Mouse (Mus musculus) kidney, adult 2 months (tissue): ENCODE results near the gene Nfatc2. TPM values are rescaled to one million over a fixed set of nuclear protein-coding genes. Genes with fewer than 3 reads are reported as not detected.
A peak's percentile ranks its signal among the peaks of the same experiment; 100 is the strongest.

Experiments
- DNase-seq: peaks from one replicate; pipeline ENCODE4 v3.0.0; 2021
- H3K27ac ChIP-seq: fragments of 200-500 bp; 2 replicates; pipeline ENCODE4 v1.5.1; 2012; ENCODE audit warnings: low read depth, low read length, control low read depth, inconsistent platforms; ENCODE audit not compliant: insufficient read depth
- H3K27me3 ChIP-seq: fragments of 200-500 bp; replicated peaks from 2 replicates; pipeline ENCODE4 v1.6.1; 2012; ENCODE audit warnings: mild to moderate bottlenecking, moderate library complexity, low read length, inconsistent platforms; ENCODE audit not compliant: control insufficient read depth, insufficient read depth
- H3K36me3 ChIP-seq: fragments of 200-500 bp; 2 replicates; pipeline ENCODE4 v1.6.1; 2012; ENCODE audit warnings: mild to moderate bottlenecking, moderate library complexity, low read length, inconsistent platforms; ENCODE audit not compliant: control insufficient read depth, insufficient read depth
- H3K4me1 ChIP-seq: fragments of 200-500 bp; 2 replicates; pipeline ENCODE4 v1.6.1; 2011; ENCODE audit warnings: low read length; ENCODE audit not compliant: control insufficient read depth, insufficient read depth
- H3K4me3 ChIP-seq: fragments of 200-500 bp; 2 replicates; pipeline ENCODE4 v1.5.1; 2011; ENCODE audit warnings: mild to moderate bottlenecking, low read depth, low read length, control low read depth; ENCODE audit not compliant: insufficient read depth
- CTCF ChIP-seq: fragments of 200-500 bp; conservative IDR thresholded peaks from 2 replicates; pipeline ENCODE4 v1.5.1; 2011; ENCODE audit warnings: low read depth, mild to moderate bottlenecking, control low read depth, low read length, moderate library complexity, mixed read lengths; ENCODE audit not compliant: insufficient read depth, insufficient read length
- POLR2A ChIP-seq: fragments of 200-500 bp; IDR thresholded peaks from one replicate; pipeline ENCODE4 v1.6.1; 2011; ENCODE audit warnings: low read depth, low read length, control low read depth
- WGBS: fragments of 180-500 bp; shearing (Covaris S2); methylation state at CpG from one replicate; pipeline ENCODE4 v1.1.7; 2018; 5-methylcytosine and 5-hydroxymethylcytosine counted together
- polyA plus RNA-seq: library from polyadenylated mRNA; depleted of rRNA; stranded (reverse); fragments of >200 nt; gene quantifications from 2 replicates; pipeline ENCODE4 v1.2.3, GENCODE M21; 2012

The Nfatc2 gene
- polyA plus RNA-seq, 1 experiment, result 3.4 TPM

DNA sequence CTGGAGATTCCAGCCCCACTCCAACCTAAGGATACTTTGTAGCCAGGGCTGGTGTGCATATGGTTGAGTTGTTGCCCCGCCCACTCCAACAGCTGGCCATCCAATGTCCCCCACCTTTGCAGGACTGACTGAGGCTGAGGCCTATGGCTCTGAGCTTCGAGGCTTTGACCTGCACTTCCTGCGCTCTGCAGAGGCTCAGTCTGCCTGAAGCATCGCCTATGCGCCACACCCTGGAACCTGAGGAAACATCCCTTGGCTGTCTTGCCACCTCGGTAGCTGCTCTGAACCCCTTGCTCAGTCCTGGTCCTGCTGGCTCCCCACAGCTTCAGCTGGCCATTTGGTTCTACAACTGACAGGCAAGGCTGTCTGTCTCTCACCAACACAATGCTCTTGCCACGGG is 24.1 kb downstream of the Nfatc2 start:
- DNase-seq, result no peak
- no peak overlapping the region for H3K27ac ChIP-seq
- 69% methylated on average over 7 of the region's 7 CpGs for WGBS
- TF ChIP-seq POLR2A (no peak), CTCF (no peak)
- no peaks in the 10 kb centered on the region for H3K27me3 ChIP-seq
- no peak overlapping the region for H3K4me3 ChIP-seq
- H3K4me1 ChIP-seq, result peaks cover 11% of the 10 kb centered on the region; the same call in 1 of the 2 replicates
- H3K36me3 ChIP-seq, result no peaks in the 10 kb centered on the region

DNA sequence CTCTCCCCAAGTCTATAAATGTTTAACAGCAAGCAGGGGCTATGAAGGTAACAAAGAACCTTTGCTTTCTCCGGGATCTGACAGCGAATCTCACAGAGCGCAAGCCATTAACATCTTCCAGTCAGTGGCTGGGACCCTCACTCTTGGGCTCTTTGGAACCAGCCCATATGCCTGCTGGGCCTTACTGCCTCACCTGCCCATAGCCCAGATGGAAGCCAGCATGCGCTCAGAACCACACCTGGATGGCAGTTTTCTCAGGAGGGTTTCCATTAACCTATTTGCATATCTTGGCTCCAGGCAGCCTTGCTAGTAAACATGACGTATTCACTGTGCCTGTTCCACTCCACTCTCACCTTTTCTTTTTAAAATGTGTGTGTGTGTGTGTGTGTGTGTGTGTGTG is 25.6 kb downstream of the Nfatc2 start:
- 41% methylated on average over 5 of the region's 5 CpGs for WGBS

DNA sequence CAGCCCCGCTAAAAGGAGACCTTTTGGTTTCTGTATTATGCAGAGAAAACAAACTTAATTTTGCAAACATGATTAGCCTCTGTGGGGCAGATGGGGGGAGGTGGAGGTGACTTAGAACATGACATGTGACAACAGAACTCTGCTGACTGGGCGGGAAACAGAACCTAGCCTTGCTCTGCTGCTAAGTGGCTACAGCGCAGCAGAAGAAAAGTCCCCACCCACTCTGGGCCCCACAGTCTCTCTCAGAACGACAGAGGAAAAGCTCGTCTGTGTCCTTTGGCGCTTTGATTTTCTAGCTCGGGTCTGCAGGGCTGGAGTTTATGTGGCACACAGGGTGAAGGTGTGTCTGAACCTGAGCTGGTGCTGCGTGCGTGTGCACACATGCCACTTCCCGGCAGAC is 26.5 kb downstream of the Nfatc2 start:
- peak; percentile 59 for DNase-seq
- Histone ChIP-seq H3K27ac (peak overlapping the region; percentile 63; the same call in 1 of the 2 replicates), H3K27me3 (no peaks in the 10 kb centered on the region), H3K36me3 (no peaks in the 10 kb centered on the region), H3K4me3 (no peak overlapping the region), H3K4me1 (peaks cover 11% of the 10 kb centered on the region; the same call in 1 of the 2 replicates)
- TF ChIP-seq CTCF, result no peak
- no peak for TF ChIP-seq POLR2A
- WGBS, result 43% methylated on average over 10 of the region's 10 CpGs

More for the DNA sequence above, 25.6 kb downstream of the Nfatc2 start:
- peak; percentile 68 for DNase-seq
- Histone ChIP-seq H3K4me3 (no peak overlapping the region), H3K27me3 (no peaks in the 10 kb centered on the region), H3K4me1 (peaks cover 11% of the 10 kb centered on the region; the same call in 1 of the 2 replicates), H3K27ac (peak overlapping the region; percentile 86; the same call in 1 of the 2 replicates), H3K36me3 (no peaks in the 10 kb centered on the region)
- TF ChIP-seq POLR2A, result no peak
- no peak for TF ChIP-seq CTCF

DNA sequence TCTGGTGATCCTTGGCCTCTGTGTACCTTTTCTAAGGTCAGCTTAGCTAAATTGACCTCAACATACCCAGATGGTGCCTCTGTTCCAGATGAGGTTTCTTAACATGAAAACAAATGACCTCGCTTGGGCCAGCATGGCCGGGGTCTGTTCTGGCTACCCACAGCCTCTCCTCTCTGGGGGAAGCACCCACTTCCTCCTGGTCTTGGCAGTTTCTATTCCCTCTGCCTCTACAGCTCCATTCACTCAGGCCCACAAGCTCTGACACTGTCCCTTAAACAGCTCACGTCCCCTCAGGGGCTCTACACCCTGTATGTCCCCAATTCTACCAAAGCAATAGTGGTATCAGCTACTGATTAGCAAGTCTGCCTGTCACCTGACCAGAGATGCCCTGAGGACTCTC is 27.6 kb downstream of the Nfatc2 start:
- 92% methylated on average over 3 of the region's 3 CpGs for WGBS

DNA sequence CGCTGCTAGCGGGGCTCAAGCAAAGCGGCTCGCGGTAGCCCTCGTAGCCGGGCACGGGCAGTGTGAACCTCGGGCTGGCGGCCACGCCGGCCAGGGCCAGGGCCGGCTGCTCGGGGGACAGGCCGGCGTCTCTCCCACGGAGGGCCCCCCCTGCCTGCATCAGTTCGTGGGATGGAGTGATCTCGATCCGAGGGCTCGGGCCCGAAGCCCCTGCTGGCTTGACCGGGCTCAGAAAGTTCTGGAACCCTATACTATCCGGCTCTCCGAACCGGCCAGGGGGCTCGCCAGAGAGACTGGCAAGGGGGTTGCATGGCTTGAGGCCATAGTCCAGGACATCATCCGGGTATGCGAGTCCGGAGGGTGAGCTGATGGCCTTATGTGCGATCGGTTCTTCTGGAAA is 30.2 kb downstream of the Nfatc2 start:
- Histone ChIP-seq H3K36me3 (no peaks in the 10 kb centered on the region), H3K27ac (no peak overlapping the region), H3K27me3 (no peaks in the 10 kb centered on the region), H3K4me3 (no peak overlapping the region), H3K4me1 (peaks cover 11% of the 10 kb centered on the region; the same call in 1 of the 2 replicates)
- WGBS, result 97% methylated on average over 32 of the region's 32 CpGs
- DNase-seq, result no peak
- TF ChIP-seq CTCF (no peak), POLR2A (no peak)

More for the DNA sequence above, 27.6 kb downstream of the Nfatc2 start:
- H3K4me1 ChIP-seq, result peaks cover 11% of the 10 kb centered on the region; the same call in 1 of the 2 replicates
- no peak for DNase-seq
- H3K27ac ChIP-seq, result no peak overlapping the region
- no peaks in the 10 kb centered on the region for H3K36me3 ChIP-seq
- no peaks in the 10 kb centered on the region for H3K27me3 ChIP-seq
- no peak overlapping the region for H3K4me3 ChIP-seq
- TF ChIP-seq CTCF, result no peak
- no peak for TF ChIP-seq POLR2A

DNA sequence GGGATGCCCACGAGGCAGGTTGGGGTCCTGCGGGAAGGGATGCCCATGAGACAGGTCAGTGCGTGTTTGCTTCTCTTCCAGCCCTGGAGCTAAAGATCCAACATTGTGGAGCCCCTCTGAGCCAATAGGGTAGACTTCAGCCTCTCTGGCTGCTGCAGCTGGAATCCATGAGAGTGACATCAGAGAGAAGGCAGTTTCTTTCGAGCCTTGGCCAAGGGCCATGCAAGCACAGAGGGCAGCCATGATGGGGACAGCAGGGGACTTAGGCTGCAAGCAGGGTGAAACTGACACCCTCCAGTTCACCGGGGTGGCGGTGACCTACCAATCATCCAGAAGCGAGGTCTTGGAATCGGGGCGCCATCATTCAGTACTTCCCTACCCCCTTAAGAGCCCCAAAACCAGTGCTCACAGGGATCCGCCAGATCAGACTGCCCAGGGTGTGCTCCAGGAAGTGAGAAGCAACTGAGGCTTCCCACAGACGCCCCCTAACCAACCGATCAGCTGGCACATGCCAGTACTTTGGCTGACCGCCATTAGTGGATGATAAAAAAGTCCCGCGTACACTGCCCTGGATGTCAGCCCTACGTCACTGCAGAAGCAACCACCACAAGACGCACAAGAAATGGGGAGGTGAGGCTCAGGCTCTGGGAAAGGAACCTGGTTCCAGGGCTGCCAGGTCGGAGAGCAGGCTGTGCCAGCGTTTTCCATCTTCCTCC is 35.8 kb downstream of the Nfatc2 start:
- no peaks in the 10 kb centered on the region for H3K4me1 ChIP-seq
- WGBS, result 77% methylated on average over 19 of the region's 19 CpGs
- TF ChIP-seq POLR2A (no peak), CTCF (no peak)
- H3K27ac ChIP-seq, result no peak overlapping the region
- no peaks in the 10 kb centered on the region for H3K36me3 ChIP-seq
- no peaks in the 10 kb centered on the region for H3K27me3 ChIP-seq
- no peak overlapping the region for H3K4me3 ChIP-seq
- no peak for DNase-seq

DNA sequence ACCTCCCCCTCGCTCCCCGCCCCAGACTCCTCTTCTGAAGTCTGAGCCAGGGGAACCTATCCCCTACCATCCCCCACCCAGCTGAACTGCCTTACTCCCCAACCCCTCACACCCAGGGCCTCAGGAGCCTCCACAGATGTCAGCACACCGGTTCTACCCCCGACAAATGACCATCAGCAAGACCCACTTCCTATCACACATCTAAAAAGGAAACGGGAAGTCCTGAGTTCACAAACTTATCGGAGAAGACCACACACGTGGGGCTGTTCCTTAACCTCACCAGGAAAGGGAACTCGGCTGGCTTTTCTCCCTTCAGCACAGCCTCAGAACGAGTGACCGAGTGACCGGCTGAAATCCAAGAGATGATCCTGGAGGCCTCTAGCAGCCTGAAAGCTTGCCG is 38.3 kb downstream of the Nfatc2 start:
- TF ChIP-seq POLR2A (no peak), CTCF (no peak)
- DNase-seq, result no peak
- Histone ChIP-seq H3K36me3 (no peaks in the 10 kb centered on the region), H3K4me1 (no peaks in the 10 kb centered on the region), H3K4me3 (no peak overlapping the region), H3K27me3 (no peaks in the 10 kb centered on the region), H3K27ac (no peak overlapping the region)
- WGBS, result 47% methylated on average over 12 of the region's 12 CpGs
